In genomic region chr5:45718848-45719488, GRCm38 (mm10) we compare ENCODE assay signal across 27 mouse cellular contexts. TPM values are rescaled to one million over a fixed set of nuclear protein-coding genes. Genes with fewer than 3 reads are reported as not detected.
DNase-seq lines count a peak whose midpoint lies in the region; ATAC-seq and TF ChIP-seq lines count a peak whose summit lies in the region.
"Had no signal": no experiment of that assay in that cellular context is flagged by ENCODE, and none has a peak within 500 bp of the region (broad histone marks: within the 10 kb centered on the region; RNA-seq: fewer than 3 reads in every experiment).

No protein-coding gene starts in this region.

- no peaks in the 10 kb centered on the region for H3K27me3 ChIP-seq in lung, postnatal 0 days (replicated peaks; ENCODE audit: insufficient read depth, low read length)
- H3K27me3 ChIP-seq: heart, embryonic 15.5 days; limb, embryonic 12.5 days; liver, embryonic 15.5 days; lung, embryonic 15.5 days; neural tube, embryonic 13.5 days had no signal

- TF ChIP-seq CTCF in lung, postnatal 0 days (IDR thresholded peaks at IDR 0.05) = no peak

- TF ChIP-seq EP300 in lung, postnatal 0 days (IDR thresholded peaks at IDR 0.05) = no peak

- WGBS in lung, postnatal 0 days = 85% methylated on average over 6 of the region's 6 CpGs

- peak; percentile 10 for DNase-seq in lung, postnatal 0 days (ENCODE audit: low spot score)
- no peak for DNase-seq in lung, postnatal 10 days
- DNase-seq in MEL-GATA-1-ER (ENCODE audit: extremely low read depth, low read depth) = peak; percentile 71
- no peak for DNase-seq in frontal cortex, postnatal 14 days (ENCODE audit: low spot score in 2 of 2)
- no peak for DNase-seq in heart, adult 8-10 months (ENCODE audit: low spot score)
- DNase-seq in cerebellum, postnatal 10 days = no peak
- DNase-seq: adrenal gland, adult 8-10 months; cerebellum, adult 11 months; cerebellum, adult 9-10 months; kidney, adult 11 months; kidney, postnatal 14 days; layer of hippocampus, adult 9-11 months; thymus, postnatal 14 days had no signal

- no peak overlapping the region for H3K27ac ChIP-seq in lung, postnatal 0 days (ENCODE audit: low read length)
- H3K27ac ChIP-seq: heart, embryonic 10.5 days; heart, embryonic 15.5 days; hindbrain, embryonic 14.5 days; limb, embryonic 12.5 days; liver, embryonic 15.5 days; lung, embryonic 15.5 days; macrophage; midbrain, embryonic 10.5 days; neural tube, embryonic 13.5 days had no signal

- ATAC-seq in lung, postnatal 0 days = no peak
- peak; percentile 96 for ATAC-seq in megakaryocyte, adult 5-6 weeks (ENCODE audit: poor library complexity, severe bottlenecking)
- ATAC-seq: forebrain, embryonic 16.5 days; inflammation-experienced regulatory T-cells, adult 6 months had no signal

- no peaks in the 10 kb centered on the region for H3K36me3 ChIP-seq in lung, postnatal 0 days (ENCODE audit: insufficient read depth, low read length)
- H3K36me3 ChIP-seq: heart, embryonic 10.5 days; heart, embryonic 15.5 days; limb, embryonic 12.5 days; liver, embryonic 15.5 days; neural tube, embryonic 13.5 days had no signal

- H3K4me3 ChIP-seq in lung, postnatal 0 days (ENCODE audit: low read depth, low read length) = no peak overlapping the region
- H3K4me3 ChIP-seq: erythroblast, embryonic 14.5 days; heart, embryonic 10.5 days; heart, embryonic 15.5 days; limb, embryonic 12.5 days; liver, embryonic 15.5 days; lung, embryonic 15.5 days; midbrain, embryonic 10.5 days; neural tube, embryonic 13.5 days had no signal

- H3K9me3 ChIP-seq in lung, postnatal 0 days (ENCODE audit: low read length) = no peaks in the 10 kb centered on the region
- H3K9me3 ChIP-seq: heart, embryonic 10.5 days; heart, embryonic 15.5 days; limb, embryonic 12.5 days; liver, embryonic 15.5 days; lung, embryonic 15.5 days; midbrain, embryonic 10.5 days; neural tube, embryonic 13.5 days had no signal

- no peak overlapping the region for H3K9ac ChIP-seq in lung, postnatal 0 days (replicated peaks; ENCODE audit: low read depth)
- H3K9ac ChIP-seq: heart, embryonic 15.5 days; hindbrain, embryonic 14.5 days; limb, embryonic 12.5 days; liver, embryonic 15.5 days; lung, embryonic 15.5 days; neural tube, embryonic 13.5 days had no signal

- no peaks in the 10 kb centered on the region for H3K4me1 ChIP-seq in lung, postnatal 0 days (ENCODE audit: insufficient read depth, low read depth, low read length)
- H3K4me1 ChIP-seq: heart, embryonic 10.5 days; heart, embryonic 15.5 days; limb, embryonic 12.5 days; liver, embryonic 15.5 days; lung, embryonic 15.5 days; midbrain, embryonic 10.5 days; neural tube, embryonic 13.5 days had no signal

- H3K4me2 ChIP-seq in lung, postnatal 0 days (replicated peaks; ENCODE audit: low read depth, low read length) = no peak overlapping the region
- H3K4me2 ChIP-seq: heart, embryonic 15.5 days; hindbrain, embryonic 14.5 days; limb, embryonic 12.5 days; liver, embryonic 15.5 days; lung, embryonic 15.5 days; neural tube, embryonic 13.5 days had no signal

RNA-seq across cellular contexts. Expression of gene Ncapg, which starts 49.2 kb away (rescaled TPM):
- polyA plus RNA-seq in lung, postnatal 0 days (2015; fragmentation: Nextera tagmentation; extraction: Ambion mirVana) = 2.6 and 3.8 TPM in 2 replicates
- 93.3 and 99.1 TPM in 2 replicates for total RNA-seq in megakaryocyte, adult 5-6 weeks (2015)
- 82.2 and 82.5 TPM in 2 replicates for total RNA-seq in megakaryocyte, adult 5-6 weeks (2017)
- total RNA-seq in heart, adult 8-10 months (2022) = under 1 TPM; 0.06 to 0.63 (median 0.21) TPM
- total RNA-seq: gastrocnemius, adult 8-10 months had no signal

Comparison
In these comparisons a context has a peak if more than half of its experiments do, and no peak if none do; other contexts are left out.
1. DNase-seq: peak in lung, postnatal 0 days (single experiment) and MEL-GATA-1-ER (single experiment); none in lung, postnatal 10 days (single experiment), frontal cortex, postnatal 14 days (0 of 2), heart, adult 8-10 months (single experiment) and cerebellum, postnatal 10 days (0 of 2).
2. RNA of gene Ncapg, which starts 49.2 kb away (total RNA-seq): 82.2 to 99.1 TPM in megakaryocyte, adult 5-6 weeks; 0.06 to 0.63 TPM in heart, adult 8-10 months; every median in the first group is over 10 times any median in the second.